Mouse (Mus musculus) gastrocnemius, postnatal 14 days (tissue): ENCODE results near the gene Junb. TPM values are rescaled to one million over a fixed set of nuclear protein-coding genes. Genes with fewer than 3 reads are reported as not detected.

Experiments used
- DNase-seq: peaks from one replicate; pipeline ENCODE4 v3.0.0; 2021; ENCODE audit warnings: mixed read lengths
- intact Hi-C: fragments of 180-260 bp; cut with DNase I; formaldehyde crosslinking; loops from one replicate; pipeline ENCODE4 v1.15.1; 2025; ENCODE audit warnings: low total_unique reads
- total RNA-seq, 2 experiments: library from RNA; stranded (reverse); gene quantifications; 2 replicates each; pipeline ENCODE4 v1.2.3; 2021

The Junb gene
- total RNA-seq, 2 experiments from 2014 or later: 6.2 to 6.3 TPM

DNA sequence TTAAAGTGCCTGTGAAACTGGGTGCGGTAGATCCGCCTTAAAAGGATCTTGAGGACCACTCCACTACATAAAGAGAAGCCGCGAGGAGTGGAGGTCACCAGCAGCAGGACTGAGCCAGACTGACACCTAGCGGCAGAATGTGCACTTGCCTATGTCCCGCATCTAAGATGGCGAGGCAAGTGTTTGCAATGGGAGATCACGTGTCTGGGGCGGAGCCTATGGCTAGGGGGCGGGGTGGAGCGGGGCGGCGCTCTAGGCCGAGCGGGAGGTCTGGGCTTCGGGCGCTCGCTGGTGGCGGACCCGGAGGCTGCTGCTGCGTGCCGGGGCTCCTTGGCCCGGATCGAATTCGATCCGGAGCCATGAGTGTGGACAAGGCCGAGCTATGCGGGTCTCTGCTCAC is 11.8 kb upstream of the Junb start, which contains the start of gene Hook2:
TSS of gene Hook2 (plus strand) at position 255 of the 400 bp plus-strand sequence.
- intact Hi-C loops: no loop called here
- peak; percentile 96 for DNase-seq

- intact Hi-C loops: no loop called here
- peak; percentile 93 for DNase-seq
These were observed 11.3 kb upstream of the Junb start for GRCm38 (mm10) chr8:84989810-84990209.

GRCm38 (mm10) chr8:84989311-84989731 is 10.8 kb upstream of the Junb start:
- intact Hi-C loops: no loop called here
- peak; percentile 59 for DNase-seq

GRCm38 (mm10) chr8:84987903-84988302 is 9.4 kb upstream of the Junb start:
- no peak for DNase-seq

GRCm38 (mm10) chr8:84987388-84987787 is 8.9 kb upstream of the Junb start:
- intact Hi-C loops: no loop called here
- no peak for DNase-seq

More at GRCm38 (mm10) chr8:84987903-84988302, 9.4 kb upstream of the Junb start:
- intact Hi-C loops: no loop called here

DNA sequence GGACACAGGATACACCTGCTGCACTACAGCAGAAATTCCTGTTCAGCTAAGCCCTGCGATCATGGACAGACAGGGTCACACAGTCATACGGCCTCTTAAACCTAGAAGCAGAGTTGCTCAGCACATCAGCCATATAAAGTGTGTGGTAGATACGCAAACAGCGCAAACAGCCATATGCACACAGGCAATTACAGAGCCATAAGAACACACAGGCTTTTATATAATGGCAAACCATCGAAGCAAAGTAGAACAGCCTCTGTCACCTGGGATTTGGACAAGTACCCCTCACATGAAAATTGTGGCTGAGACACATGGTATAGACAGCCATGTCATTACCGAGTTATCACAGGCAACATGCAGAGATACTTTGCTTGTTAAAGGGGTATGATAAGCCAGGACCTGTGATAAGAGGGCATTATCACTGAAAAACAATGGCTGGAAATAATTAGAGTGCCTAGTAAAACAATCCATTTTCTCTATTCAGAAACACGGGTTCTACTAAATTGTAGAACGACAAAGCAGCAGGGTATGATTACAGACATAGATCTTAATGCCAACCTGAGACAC is 7.9 kb upstream of the Junb start:
- intact Hi-C loops: no loop called here

GRCm38 (mm10) chr8:84985684-84986378 is 7.3 kb upstream of the Junb start:
- DNase-seq: peak; percentile 85
- intact Hi-C loops: no loop called here

More for the DNA sequence above, 7.9 kb upstream of the Junb start:
- no peak for DNase-seq

GRCm38 (mm10) chr8:84985049-84985683 is 6.6 kb upstream of the Junb start:
- no peak for DNase-seq
- intact Hi-C loops: no loop called here

DNA sequence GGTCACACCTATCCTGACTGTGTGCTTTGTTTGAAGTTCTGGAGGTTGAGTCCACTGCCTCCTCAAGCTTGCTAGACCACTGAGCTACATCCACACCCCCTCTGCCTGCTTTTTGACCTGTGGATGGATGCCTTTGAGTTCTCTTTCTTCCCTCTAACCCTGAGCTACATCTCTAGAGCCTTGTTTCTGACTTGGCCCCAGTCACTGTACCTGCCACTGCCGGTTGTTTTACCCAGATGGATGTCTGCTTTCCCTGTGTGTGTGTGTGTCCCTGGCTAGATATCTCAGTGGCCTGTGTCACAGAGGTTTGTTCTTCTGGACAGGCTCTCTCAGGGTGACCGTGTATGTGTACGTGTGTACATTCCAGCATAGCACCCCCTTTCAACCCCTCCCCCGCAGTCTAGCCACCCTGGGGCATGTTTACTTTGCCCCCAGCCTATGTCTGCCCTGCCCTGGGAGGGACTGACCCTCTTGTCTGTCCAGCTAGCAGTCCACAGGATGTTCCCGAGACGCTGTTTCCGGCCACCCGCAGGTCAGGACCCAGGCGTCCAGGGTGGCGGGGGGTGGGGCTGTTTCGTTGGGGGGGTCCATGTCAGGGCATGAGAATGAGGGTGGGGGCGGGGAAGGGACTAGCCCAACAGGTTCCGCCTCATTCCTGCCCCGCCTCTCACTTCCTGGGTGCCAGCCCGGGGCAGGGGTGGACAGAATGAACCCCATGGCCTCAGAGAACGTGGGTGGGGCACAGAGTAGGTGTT is 6.0 kb upstream of the Junb start:
- no peak for DNase-seq
- intact Hi-C loops: no loop called here

DNA sequence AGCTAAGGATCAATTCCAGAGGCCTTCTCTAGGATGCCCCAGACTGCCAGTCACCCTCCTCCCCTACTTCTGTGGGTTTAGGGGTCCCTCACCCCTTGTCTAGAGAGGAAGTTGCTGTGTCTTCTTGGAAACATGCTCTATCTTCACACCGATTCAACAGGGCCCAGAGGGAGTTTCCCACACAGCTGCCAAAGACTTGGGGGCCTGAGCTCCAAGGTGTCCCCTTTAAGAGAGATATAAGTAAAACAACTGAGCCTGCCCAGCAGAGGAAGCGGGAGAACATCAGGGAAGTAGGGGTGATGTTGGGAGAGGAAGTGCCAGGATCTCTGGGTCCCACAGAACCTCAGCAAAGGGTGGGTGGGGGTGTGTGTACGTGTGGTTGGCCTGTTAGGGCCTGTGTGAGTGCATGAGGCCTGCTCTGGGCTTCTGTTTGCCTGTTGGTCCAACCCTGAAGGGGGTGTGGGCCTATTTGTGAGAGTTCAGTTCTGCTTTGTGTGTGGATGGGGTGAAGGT is 4.0 kb upstream of the Junb start:
- intact Hi-C loops: no loop called here
- no peak for DNase-seq

- DNase-seq: no peak
- intact Hi-C loops: no loop called here
These were observed 3.4 kb upstream of the Junb start for GRCm38 (mm10) chr8:84981644-84982498.

GRCm38 (mm10) chr8:84980622-84981358 is 2.3 kb upstream of the Junb start:
- peak; percentile 70 for DNase-seq
- intact Hi-C loops: no loop called here

DNA sequence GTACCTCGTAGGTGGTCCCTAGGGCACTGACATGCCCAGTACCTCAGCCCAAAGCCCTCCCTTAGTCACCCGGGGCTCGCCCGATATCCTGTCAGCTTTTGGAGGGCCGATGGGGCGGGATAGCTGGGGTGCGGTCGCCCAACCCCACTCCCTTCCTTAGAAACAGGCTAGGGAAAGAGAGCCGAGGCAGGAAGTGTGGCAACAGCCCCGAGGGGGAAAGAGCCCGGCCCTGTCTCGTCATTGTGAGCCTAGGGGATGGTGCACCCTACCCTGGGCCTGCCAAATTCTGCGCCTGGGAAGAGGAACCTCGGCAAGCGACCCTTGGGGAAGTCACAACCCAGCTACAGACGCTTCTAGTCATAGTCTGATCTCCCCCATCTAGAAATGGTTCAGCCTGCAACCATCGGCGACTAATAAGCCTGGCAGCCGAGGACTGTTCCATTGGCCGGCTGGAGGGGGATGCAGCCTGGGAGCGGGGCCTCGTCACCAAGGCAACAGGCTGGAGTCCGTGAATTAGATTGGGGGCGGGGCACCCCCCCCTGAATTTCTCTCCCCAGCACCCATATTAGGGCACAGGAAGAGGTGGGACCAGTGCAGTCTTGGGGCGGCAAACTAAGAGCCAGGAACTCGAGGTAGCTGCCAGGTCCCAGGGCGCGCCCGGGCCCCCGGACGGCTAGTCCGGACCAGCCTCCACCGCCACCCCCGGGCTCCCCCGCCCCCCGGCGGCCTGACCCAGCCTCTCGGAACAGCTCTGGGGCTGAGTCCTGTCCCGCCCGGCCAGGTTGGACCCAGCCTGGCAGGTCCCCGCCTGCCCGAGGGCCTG is 1.3 kb upstream of the Junb start:
- intact Hi-C loops: no loop called here

GRCm38 (mm10) chr8:84977435-84978247 is 877 bp downstream of the Junb start:
- intact Hi-C loops: no loop called here
- peak; percentile 66 for DNase-seq

More for the DNA sequence above, 1.3 kb upstream of the Junb start:
- DNase-seq: peak; percentile 91

DNA sequence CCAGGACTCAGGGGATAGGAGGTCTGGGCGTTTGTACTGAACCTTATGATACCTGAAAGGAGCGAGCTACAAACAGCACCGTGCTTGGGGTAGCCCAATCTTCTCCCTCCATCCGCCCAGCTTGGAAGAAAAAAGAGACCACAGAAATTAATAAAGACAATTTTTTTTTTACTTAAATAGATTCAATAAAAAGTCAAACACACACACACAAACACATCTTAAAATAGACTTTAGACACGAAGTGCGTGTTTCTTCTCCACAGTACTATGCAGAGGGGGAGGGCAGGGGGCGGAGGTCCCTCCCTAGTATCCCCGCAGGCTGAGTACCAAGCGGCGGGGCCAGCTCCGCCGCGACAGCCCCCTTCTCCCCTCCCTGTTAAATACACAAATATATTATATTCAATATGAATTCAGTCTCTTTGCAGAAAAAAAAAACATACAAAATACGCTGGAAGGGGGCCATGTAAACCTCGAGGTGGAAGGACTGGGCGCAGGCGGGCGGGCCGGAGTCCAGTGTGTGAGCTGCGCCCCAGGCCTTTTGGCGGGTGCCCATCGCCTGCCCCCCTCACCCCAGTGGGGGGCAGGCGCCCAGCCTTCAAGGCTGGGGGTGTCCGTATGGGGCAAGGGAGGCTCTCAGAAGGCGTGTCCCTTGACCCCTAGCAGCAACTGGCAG is 1.6 kb downstream of the Junb start:
- intact Hi-C loops: no loop called here
- no peak for DNase-seq
